8 mouse cellular contexts compared by ENCODE assay signal in genomic region chr2:27926478-27927165, GRCm38 (mm10). TPM values are rescaled to one million over a fixed set of nuclear protein-coding genes. Genes with fewer than 3 reads are reported as not detected.
A peak's percentile ranks its signal among the peaks of the same experiment; 100 is the strongest.
DNase-seq lines count a peak whose midpoint lies in the region; ATAC-seq and TF ChIP-seq lines count a peak whose summit lies in the region.

No protein-coding gene starts in this region.

- TF ChIP-seq POLR2A in MEL (IDR thresholded peaks at IDR 0.05; ENCODE audit: control insufficient read depth in 1 of 2, insufficient read depth in 1 of 2, low read depth in 1 of 2, low read length in 2 of 2, poor library complexity in 1 of 2): no peak

- WGBS in heart, embryonic 12.5 days: 44% methylated on average over 7 of the region's 7 CpGs

- H3K4me2 ChIP-seq in heart, embryonic 12.5 days: no peak overlapping the region

- no peak overlapping the region for H3K27ac ChIP-seq in heart, embryonic 12.5 days (ENCODE audit: poor library complexity, severe bottlenecking)
- no peak overlapping the region for H3K27ac ChIP-seq in MEL (ENCODE audit: control insufficient read depth, low read depth, low read length)

- no peak overlapping the region for H3K9ac ChIP-seq in heart, embryonic 12.5 days
- no peak overlapping the region for H3K9ac ChIP-seq in MEL (ENCODE audit: control insufficient read depth, low read depth, low read length, poor library complexity, severe bottlenecking)

- H3K4me1 ChIP-seq in heart, embryonic 12.5 days (replicated peaks): peaks cover 16% of the 10 kb centered on the region; the same call in 1 of the 2 replicates
- H3K4me1 ChIP-seq in MEL (ENCODE audit: control insufficient read depth in 1 of 2, insufficient read depth in 2 of 2, low read length in 2 of 2): no peaks in the 10 kb centered on the region

- peak; percentile 60 to 84 for DNase-seq in heart, adult 18-20 months
- DNase-seq in MEL (ENCODE audit: low read depth, low spot score): peak; percentile 55
- DNase-seq in cerebellum, postnatal 10 days: peak; percentile 91 to 93
- peak; percentile 70 for DNase-seq in gastrocnemius, adult 18-20 months (ENCODE audit: low spot score)
- DNase-seq in layer of hippocampus, adult 8-10 months (ENCODE audit: low spot score in 2 of 2): peak; percentile 34 to 75
- DNase-seq in lung, postnatal 4 days: peak; percentile 53 to 66
- DNase-seq in testis, postnatal 10 days (ENCODE audit: low spot score): peak; percentile 77

- peak; percentile 75 to 79 (median 79) for TF ChIP-seq CTCF in MEL (IDR thresholded peaks at IDR 0.05 in 2 of 3, conservative IDR thresholded peaks at IDR 0.05 in 1 of 3; ENCODE audit: control insufficient read depth in 1 of 3, insufficient read depth in 1 of 3, low read depth in 2 of 3, low read length in 3 of 3, poor library complexity in 1 of 3, severe bottlenecking in 1 of 3)

- peaks cover 16% of the 10 kb centered on the region; the same call in 1 of the 2 replicates for H3K36me3 ChIP-seq in heart, embryonic 12.5 days
- no peaks in the 10 kb centered on the region for H3K36me3 ChIP-seq in MEL (ENCODE audit: control insufficient read depth in 1 of 2, insufficient read depth in 2 of 2, low read length in 2 of 2)

- no peaks in the 10 kb centered on the region for H3K79me2 ChIP-seq in MEL (ENCODE audit: control insufficient read depth, insufficient read depth, low read length, poor library complexity)

- peak; percentile 89 for TF ChIP-seq RAD21 in MEL (IDR thresholded peaks at IDR 0.05; ENCODE audit: low read depth, low read length)

- no peak overlapping the region for H3K4me3 ChIP-seq in heart, embryonic 12.5 days
- H3K4me3 ChIP-seq in MEL (ENCODE audit: control insufficient read depth in 1 of 2, insufficient read depth in 1 of 2, low read depth in 2 of 2, low read length in 2 of 2): no peak overlapping the region

- no peaks in the 10 kb centered on the region for H3K9me3 ChIP-seq in heart, embryonic 12.5 days (replicated peaks)
- no peaks in the 10 kb centered on the region for H3K9me3 ChIP-seq in MEL (replicated peaks; ENCODE audit: insufficient read depth, low read length)

- H3K27me3 ChIP-seq in heart, embryonic 12.5 days (replicated peaks): no peaks in the 10 kb centered on the region
- H3K27me3 ChIP-seq in MEL (ENCODE audit: control insufficient read depth in 1 of 2, insufficient read depth in 2 of 2, low read length in 2 of 2): no peaks in the 10 kb centered on the region; a peak in 1 of 4 replicates

- ATAC-seq in heart, embryonic 12.5 days (ENCODE audit: insufficient number of reproducible peaks, low FRiP score): no peak

- TF ChIP-seq EP300 in MEL (IDR thresholded peaks at IDR 0.05; ENCODE audit: low read depth in 1 of 2, low read length in 2 of 2): no peak

TF ChIP-seq in MEL, 35 proteins besides CTCF, POLR2A, EP300 and RAD21:
- TF ChIP-seq E2F4 (IDR thresholded peaks at IDR 0.05; ENCODE audit: borderline replicate concordance, low read depth, low read length): no peak
- TF ChIP-seq RCOR1 (IDR thresholded peaks at IDR 0.05; ENCODE audit: low read depth, low read length): no peak
- no peak for TF ChIP-seq MAX (IDR thresholded peaks at IDR 0.05; ENCODE audit: low read length)
- no peak for TF ChIP-seq CHD1 (IDR thresholded peaks at IDR 0.05; ENCODE audit: low read depth, low read length)
- no peak for TF ChIP-seq MAFK (IDR thresholded peaks at IDR 0.05; ENCODE audit: borderline replicate concordance, low read depth, low read length)
- no peak for TF ChIP-seq NELFE (IDR thresholded peaks at IDR 0.05; ENCODE audit: low read depth, low read length)
- peak; percentile 92 for TF ChIP-seq ZC3H11A (IDR thresholded peaks at IDR 0.05; ENCODE audit: low read depth, low read length)
- TF ChIP-seq UBTF (IDR thresholded peaks at IDR 0.05; ENCODE audit: borderline replicate concordance, insufficient read depth, low read depth, low read length): no peak
- TF ChIP-seq TBP (IDR thresholded peaks at IDR 0.05; ENCODE audit: low read depth, low read length): no peak
- TF ChIP-seq NRF1 (IDR thresholded peaks at IDR 0.05; ENCODE audit: insufficient read depth, low read depth, low read length, poor library complexity, severe bottlenecking): no peak
- no peak for TF ChIP-seq ZMIZ1 (IDR thresholded peaks at IDR 0.05; ENCODE audit: low read depth, low read length)
- peak; percentile 87 for TF ChIP-seq SMC3 (IDR thresholded peaks at IDR 0.05; ENCODE audit: low read depth, low read length)
- no peak for TF ChIP-seq ZNF384 (IDR thresholded peaks at IDR 0.05; ENCODE audit: low read depth, low read length)
- TF ChIP-seq POLR2AphosphoS5 (IDR thresholded peaks at IDR 0.05; ENCODE audit: borderline replicate concordance, low read depth, low read length): no peak
- TF ChIP-seq ETS1 (IDR thresholded peaks at IDR 0.05; ENCODE audit: low read depth, low read length): no peak
- no peak for TF ChIP-seq TCF12 (IDR thresholded peaks at IDR 0.05; ENCODE audit: low read depth, low read length)
TF ChIP-seq in MEL: peak in this region for 2.

RNA-seq across cellular contexts. Expression of gene Col5a1, which starts 40.4 kb away (rescaled TPM):
- 10 to 100 TPM; 14.8 to 17.9 TPM for total RNA-seq in heart, adult 18-20 months (2021)
- 53.3 and 54.7 TPM in 2 replicates for polyA plus RNA-seq in heart, embryonic 12.5 days (2016; fragmentation: Nextera tagmentation; extraction: Ambion mirVana)
- total RNA-seq in MEL (2012; rRNA removed): 30.3 and 31.1 TPM in 2 replicates
- 10 to 100 TPM in 1 of 2 experiments, not detected in 1; 75.5 TPM for polyA plus RNA-seq in MEL (2012; ENCODE audit: insufficient read depth in 1 of 2, insufficient read length in 2 of 2, low read depth in 1 of 2, low replicate concordance in 2 of 2, missing spikeins in 1 of 2)
- total RNA-seq in gastrocnemius, adult 18-20 months (2021): 10 to 100 TPM; 10.5 to 11.2 TPM
- 1 to 10 TPM; 5.5 to 7.7 (median 5.8) TPM for total RNA-seq in layer of hippocampus, adult 8-10 months (2022)
